Mouse (Mus musculus): ENCODE measurements around the gene Olfr1044. TPM values are rescaled to one million over a fixed set of nuclear protein-coding genes. Genes with fewer than 3 reads are reported as not detected.

The Olfr1044 gene
- polyA plus RNA-seq, 1 experiment: not detected

GRCm38 (mm10) chr2:86161738-86162137 is 15.9 kb downstream of the Olfr1044 start, which contains the start of gene Olfr1042:
Gene Olfr1042, minus strand, starts transcription at chr2:86161838.
- 96% methylated on average over 2 of the region's 2 CpGs for WGBS
- Histone ChIP-seq H3K4me1 (ENCODE audit: control insufficient read depth, insufficient read depth, low read length) (no peaks in the 10 kb centered on the region), H3K27ac (ENCODE audit: insufficient read depth, low read length) (no peak within 1 kb of the TSS), H3K4me3 (replicated peaks; ENCODE audit: insufficient read depth, low read depth, low read length) (no peak within 1 kb of the TSS), H3K27me3 (ENCODE audit: control insufficient read depth, insufficient read depth, low read length) (no peaks in the 10 kb centered on the region)
- TF ChIP-seq POLR2A (IDR thresholded peaks at IDR 0.05; ENCODE audit: borderline replicate concordance, insufficient read depth, low read length) (no peak), CTCF (IDR thresholded peaks at IDR 0.05; ENCODE audit: borderline replicate concordance, insufficient read depth, low read depth, low read length) (no peak)
- DNase-seq: no peak

- WGBS: 76% methylated on average over 1 of the region's 1 CpGs
- H3K4me1 ChIP-seq (ENCODE audit: control insufficient read depth, insufficient read depth, low read length): no peaks in the 10 kb centered on the region
- TF ChIP-seq CTCF (IDR thresholded peaks at IDR 0.05; ENCODE audit: borderline replicate concordance, insufficient read depth, low read depth, low read length): no peak
- no peaks in the 10 kb centered on the region for H3K27me3 ChIP-seq (ENCODE audit: control insufficient read depth, insufficient read depth, low read length)
- no peak within 1 kb of the TSS for H3K4me3 ChIP-seq (replicated peaks; ENCODE audit: insufficient read depth, low read depth, low read length)
- H3K27ac ChIP-seq (ENCODE audit: insufficient read depth, low read length): no peak within 1 kb of the TSS
- no peak for DNase-seq
Observed at GRCm38 (mm10) chr2:86146632-86147031, 31.0 kb downstream of the Olfr1044 start, which contains the start of gene Olfr1040. Gene Olfr1040, minus strand, starts transcription at chr2:86146732.

GRCm38 (mm10) chr2:86135828-86136227 is 41.8 kb downstream of the Olfr1044 start, which contains the start of gene Olfr1039:
Gene Olfr1039, minus strand, starts transcription at chr2:86135928.
- no peaks in the 10 kb centered on the region for H3K4me1 ChIP-seq (ENCODE audit: control insufficient read depth, insufficient read depth, low read length)
- H3K4me3 ChIP-seq (replicated peaks; ENCODE audit: insufficient read depth, low read depth, low read length): no peak within 1 kb of the TSS
- WGBS: 98% methylated on average over 1 of the region's 1 CpGs
- TF ChIP-seq CTCF (IDR thresholded peaks at IDR 0.05; ENCODE audit: borderline replicate concordance, insufficient read depth, low read depth, low read length): no peak
- TF ChIP-seq POLR2A (IDR thresholded peaks at IDR 0.05; ENCODE audit: borderline replicate concordance, insufficient read depth, low read length): no peak
- DNase-seq: no peak
- H3K27me3 ChIP-seq (ENCODE audit: control insufficient read depth, insufficient read depth, low read length): no peaks in the 10 kb centered on the region
- H3K27ac ChIP-seq (ENCODE audit: insufficient read depth, low read length): no peak within 1 kb of the TSS

Other genes with a start within 250 kb of the Olfr1044 start
- gene Olfr1028, start 227.4 kb downstream of the Olfr1044 start, polyA plus RNA-seq (2012; rRNA removed): not detected in 2 replicates
- not detected in 2 replicates for gene Olfr1029, start 203.9 kb downstream of the Olfr1044 start, polyA plus RNA-seq (2012; rRNA removed)
- not detected in 2 replicates for gene Olfr1030, start 198.5 kb downstream of the Olfr1044 start, polyA plus RNA-seq (2012; rRNA removed)
- not detected in 2 replicates for gene Olfr1031, start 187.5 kb downstream of the Olfr1044 start, polyA plus RNA-seq (2012; rRNA removed)
- not detected in 2 replicates for gene Olfr1032, start 172.3 kb downstream of the Olfr1044 start, polyA plus RNA-seq (2012; rRNA removed)
- gene Olfr1033, start 157.2 kb downstream of the Olfr1044 start, polyA plus RNA-seq (2012; rRNA removed): 0.11 and 0.21 TPM in 2 replicates
- gene Olfr1034, start 132.0 kb downstream of the Olfr1044 start, polyA plus RNA-seq (2012; rRNA removed): 0.02 and 0.05 TPM in 2 replicates
- gene Olfr1036, start 103.8 kb downstream of the Olfr1044 start, polyA plus RNA-seq (2012; rRNA removed): not detected in 2 replicates
- not detected in 2 replicates for gene Olfr1037, start 90.4 kb downstream of the Olfr1044 start, polyA plus RNA-seq (2012; rRNA removed)
- not detected in 2 replicates for gene Olfr1039, start 41.9 kb downstream of the Olfr1044 start, polyA plus RNA-seq (2012; rRNA removed)
- gene Olfr1040, start 31.1 kb downstream of the Olfr1044 start, polyA plus RNA-seq (2012; rRNA removed): not detected in 2 replicates
- not detected in 2 replicates for gene Olfr1042, start 16.0 kb downstream of the Olfr1044 start, polyA plus RNA-seq (2012; rRNA removed)
- not detected in 2 replicates for gene Olfr1043, start 10.3 kb downstream of the Olfr1044 start, polyA plus RNA-seq (2012; rRNA removed)
- not detected in 2 replicates for gene Olfr52, start 7.9 kb upstream of the Olfr1044 start, polyA plus RNA-seq (2012; rRNA removed)
- gene Olfr1045, start 25.2 kb upstream of the Olfr1044 start, polyA plus RNA-seq (2012; rRNA removed): not detected in 2 replicates
- gene Olfr1046, start 41.5 kb upstream of the Olfr1044 start, polyA plus RNA-seq (2012; rRNA removed): not detected in 2 replicates
- gene Olfr1047, start 53.6 kb upstream of the Olfr1044 start, polyA plus RNA-seq (2012; rRNA removed): not detected in 2 replicates
- not detected in 2 replicates for gene Olfr1048, start 62.5 kb upstream of the Olfr1044 start, polyA plus RNA-seq (2012; rRNA removed)
- gene Olfr1049, start 80.5 kb upstream of the Olfr1044 start, polyA plus RNA-seq (2012; rRNA removed): not detected in 2 replicates
- not detected in 2 replicates for gene Olfr1051, start 101.3 kb upstream of the Olfr1044 start, polyA plus RNA-seq (2012; rRNA removed)
- not detected in 2 replicates for gene Olfr1052, start 114.6 kb upstream of the Olfr1044 start, polyA plus RNA-seq (2012; rRNA removed)
- not detected in 2 replicates for gene Olfr1053, start 137.5 kb upstream of the Olfr1044 start, polyA plus RNA-seq (2012; rRNA removed)
- not detected in 2 replicates for gene Olfr1054, start 157.6 kb upstream of the Olfr1044 start, polyA plus RNA-seq (2012; rRNA removed)
- not detected in 2 replicates for gene Olfr1055, start 172.5 kb upstream of the Olfr1044 start, polyA plus RNA-seq (2012; rRNA removed)
- not detected in 2 replicates for gene Olfr1056, start 184.6 kb upstream of the Olfr1044 start, polyA plus RNA-seq (2012; rRNA removed)
- gene Olfr1057, start 200.6 kb upstream of the Olfr1044 start, polyA plus RNA-seq (2012; rRNA removed): not detected in 2 replicates
- gene Olfr1058, start 210.7 kb upstream of the Olfr1044 start, polyA plus RNA-seq (2012; rRNA removed): not detected in 2 replicates
- gene Olfr1061, start 236.2 kb upstream of the Olfr1044 start, polyA plus RNA-seq (2012; rRNA removed): not detected in 2 replicates
- not detected in 2 replicates for gene Olfr1062, start 248.9 kb upstream of the Olfr1044 start, polyA plus RNA-seq (2012; rRNA removed)

All from cerebellum, adult 2 months (tissue).